Mouse (Mus musculus): ENCODE measurements at regions not wholly inside any gene's neighbourhood (a gene's known extent, or its start where the extent isn't known, plus 50 kb on each side); places are given as distances from the start of the nearest gene placed in this dataset.

DNA sequence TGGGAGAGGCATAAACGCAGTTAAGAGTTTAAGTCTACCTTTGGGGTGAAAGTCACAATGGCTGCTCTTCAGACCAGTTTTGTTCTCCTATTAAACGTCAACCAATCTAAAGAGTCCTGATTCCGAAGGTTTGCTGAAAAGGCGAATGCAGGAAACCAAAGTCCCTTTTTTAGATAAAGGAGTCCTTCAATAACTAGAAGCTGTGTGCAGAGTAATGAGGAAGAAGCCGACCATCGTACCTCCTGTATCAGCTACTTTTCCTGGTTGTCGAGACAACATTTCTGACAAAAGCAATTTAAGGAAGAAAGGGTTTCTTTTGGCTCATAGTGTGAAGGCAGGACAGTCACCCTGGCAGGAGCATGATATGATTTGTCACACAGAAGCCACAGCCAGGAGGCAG is 252.9 kb upstream of the Nr2f2 start:
- TF ChIP-seq CTCF (conservative IDR thresholded peaks at IDR 0.05; ENCODE audit: low read length) (no peak), POU5F1 (IDR thresholded peaks at IDR 0.05; ENCODE audit: borderline replicate concordance, low read length) (no peak), NANOG (IDR thresholded peaks at IDR 0.05; ENCODE audit: borderline replicate concordance, low read length) (no peak)

Measured in E14TG2a.4 (cell line).